Mouse (Mus musculus): ENCODE data around the gene Ttc27.

GRCm38 (mm10) chr17:74711627-74712026 is 5.9 kb upstream of the Ttc27 start:
- no peak for TF ChIP-seq CTCF (conservative IDR thresholded peaks at IDR 0.05; ENCODE audit: low read length)
- TF ChIP-seq POU5F1 (IDR thresholded peaks at IDR 0.05; ENCODE audit: borderline replicate concordance, low read length): no peak

Data from E14TG2a.4 (cell line).